Mouse (Mus musculus) C2C12 (cell line): ENCODE measurements around the gene Slc44a4.
"Not testable (repeated sequence)": the region's sequence is repeated elsewhere in the genome, so short reads cannot be mapped to it uniquely, and the experiment has no call there.

Experiments
- CEBPB ChIP-seq: IDR thresholded peaks from one replicate; pipeline ENCODE4 v1.6.1; 2011; ENCODE audit warnings: low read depth, mild to moderate bottlenecking, control low read depth, moderate library complexity
- CTCF ChIP-seq: IDR thresholded peaks from one replicate; pipeline ENCODE4 v1.5.1; 2011; ENCODE audit not compliant: control insufficient read depth, insufficient read depth, insufficient read length
- FOSL1 ChIP-seq: IDR thresholded peaks from one replicate; pipeline ENCODE4 v1.8.0; 2011; ENCODE audit warnings: mild to moderate bottlenecking, low read length; ENCODE audit not compliant: poor library complexity, insufficient read depth, severe bottlenecking
- USF1 ChIP-seq: IDR thresholded peaks from one replicate; pipeline ENCODE4 v1.6.1; 2011; ENCODE audit warnings: low read depth, mild to moderate bottlenecking, control low read depth, moderate library complexity

DNA sequence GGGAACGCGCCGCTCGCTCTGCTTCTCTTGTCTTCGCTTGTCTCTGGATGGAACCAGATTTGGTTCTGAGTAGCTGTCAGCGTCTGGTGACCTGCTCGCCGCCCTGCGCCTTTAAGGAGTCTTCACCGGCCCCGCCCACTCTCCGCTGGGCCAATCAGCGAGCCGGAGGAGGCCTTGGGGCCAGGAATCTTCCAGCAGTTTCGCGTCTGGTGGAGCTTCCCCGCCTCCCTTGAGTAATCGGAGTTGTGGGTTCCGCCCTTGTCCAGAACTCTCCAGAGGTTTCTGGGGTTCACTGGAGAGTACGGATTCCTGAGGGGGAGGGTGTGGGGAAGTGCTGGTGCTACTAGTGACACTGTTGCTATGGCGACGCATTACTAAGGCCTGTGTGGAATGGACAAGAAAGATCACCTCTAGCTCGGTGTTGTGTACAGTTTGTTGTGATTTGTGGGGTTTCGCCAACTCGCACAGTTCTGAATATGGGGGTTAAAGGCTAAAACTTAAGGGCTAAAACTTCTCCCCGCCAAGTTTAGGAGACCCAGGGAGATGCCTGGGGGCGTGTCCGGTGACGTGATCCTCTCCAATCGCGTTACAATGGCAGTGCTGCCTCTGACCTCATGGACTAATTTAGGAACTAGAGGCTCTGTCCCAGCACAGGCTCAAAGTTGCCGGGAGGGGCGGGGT is 57.9 kb downstream of the Slc44a4 start, which contains the start of the genes Hspa1a and Hspa1l:
- TF ChIP-seq CTCF, FOSL1, USF1, CEBPB: not testable (repeated sequence)
